Mouse (Mus musculus) layer of hippocampus, adult 8-10 months (tissue): ENCODE data around the gene Spop. TPM values are rescaled to one million over a fixed set of nuclear protein-coding genes. Genes with fewer than 3 reads are reported as not detected.

Experiments used
- DNase-seq, 2 experiments: peaks; one replicate each; pipeline ENCODE4 v3.0.0; 2022; ENCODE audit warnings: low spot score in 2 of 2
- total RNA-seq, 4 experiments: library from RNA; stranded (reverse); gene quantifications; 2 replicates each; pipeline ENCODE4 v1.2.4; 2022

The Spop gene
- total RNA-seq, 4 experiments from 2014 or later: 157 to 180 (median 166) TPM

DNA sequence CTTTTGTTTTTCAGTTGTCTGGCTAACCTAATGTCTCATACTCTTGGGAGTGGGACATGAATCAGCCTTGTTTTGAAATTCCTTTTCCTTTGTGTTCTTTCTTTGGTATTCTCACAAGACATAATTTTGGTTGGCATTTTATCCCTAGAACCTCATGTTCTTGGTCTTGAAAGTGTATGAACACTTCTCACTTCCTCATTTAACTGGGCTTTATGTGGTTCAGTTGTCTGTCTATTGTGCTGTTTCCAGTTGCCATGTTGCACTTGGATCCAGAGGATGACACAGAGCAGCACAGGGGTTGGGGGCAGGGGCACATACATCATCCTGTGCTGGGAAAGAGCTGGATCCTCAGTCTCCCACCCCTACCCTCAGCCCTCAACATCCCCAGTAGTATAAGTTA lies 2.1 kb downstream of the Spop start:
- no peak for DNase-seq

DNA sequence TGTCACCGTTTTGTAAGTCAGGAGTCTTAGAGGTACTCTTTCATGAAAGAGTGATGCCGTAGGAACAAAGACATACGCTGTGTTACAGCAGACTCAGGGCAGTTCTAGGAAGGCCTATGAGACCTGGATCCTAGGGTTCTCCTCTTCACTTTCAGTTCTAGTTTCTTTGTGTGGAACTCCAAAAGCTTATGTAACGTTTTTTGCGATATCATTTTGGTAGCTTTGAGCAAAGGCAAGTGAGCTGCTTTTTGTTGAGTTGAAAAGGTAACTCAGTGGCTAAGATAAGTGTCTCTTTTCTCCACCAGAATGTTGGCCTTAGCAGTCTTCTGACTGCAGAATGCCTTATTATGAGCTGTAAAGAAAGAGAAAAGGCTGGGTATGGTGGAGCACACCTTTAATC lies 3.5 kb downstream of the Spop start:
- no peak for DNase-seq

DNA sequence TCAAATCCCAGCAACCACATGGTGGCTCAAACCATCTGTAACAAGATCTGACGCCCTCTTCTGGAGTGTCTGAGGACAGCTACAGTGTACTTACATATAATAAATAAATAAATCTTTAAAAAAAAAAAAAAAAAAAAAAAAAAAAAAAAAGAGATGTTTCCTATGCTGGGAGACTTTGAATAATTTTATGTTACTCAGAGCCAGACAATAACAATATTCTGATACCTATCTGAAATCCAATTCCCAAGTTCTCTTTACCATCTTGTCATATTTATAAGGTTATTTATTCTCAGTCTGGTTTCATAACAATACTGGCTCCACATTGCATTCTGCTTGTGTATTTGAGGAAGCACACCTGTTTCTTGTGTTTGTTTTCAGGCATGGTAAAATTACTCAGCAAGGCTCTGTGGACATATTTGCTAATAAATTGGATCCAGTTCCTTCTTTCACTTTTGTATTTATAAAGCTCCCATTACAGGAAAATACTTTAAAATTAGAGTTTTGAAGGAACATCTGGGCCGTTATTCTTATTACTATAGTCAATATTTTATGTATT lies 7.1 kb downstream of the Spop start:
- DNase-seq: no peak

DNA sequence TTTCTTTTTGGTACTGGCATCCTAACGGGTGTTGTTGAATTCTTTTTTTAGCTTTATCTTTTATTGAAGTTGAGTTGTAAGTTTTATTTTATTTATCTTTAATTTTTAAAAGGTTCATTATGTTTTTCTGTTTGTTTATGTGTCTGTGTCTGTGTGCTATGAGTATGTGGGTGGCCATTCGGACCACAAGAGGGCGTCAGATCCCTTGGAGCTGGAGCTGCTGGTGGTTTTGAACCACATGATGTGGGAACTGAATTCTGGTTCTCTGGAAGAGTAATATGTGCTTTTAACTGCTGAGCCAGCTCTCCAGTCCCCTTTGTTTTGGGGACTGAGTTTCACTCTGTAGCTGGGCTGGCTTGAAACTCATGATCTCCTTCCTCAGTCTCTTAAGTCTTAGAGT lies 9.6 kb downstream of the Spop start:
- DNase-seq: no peak

DNA sequence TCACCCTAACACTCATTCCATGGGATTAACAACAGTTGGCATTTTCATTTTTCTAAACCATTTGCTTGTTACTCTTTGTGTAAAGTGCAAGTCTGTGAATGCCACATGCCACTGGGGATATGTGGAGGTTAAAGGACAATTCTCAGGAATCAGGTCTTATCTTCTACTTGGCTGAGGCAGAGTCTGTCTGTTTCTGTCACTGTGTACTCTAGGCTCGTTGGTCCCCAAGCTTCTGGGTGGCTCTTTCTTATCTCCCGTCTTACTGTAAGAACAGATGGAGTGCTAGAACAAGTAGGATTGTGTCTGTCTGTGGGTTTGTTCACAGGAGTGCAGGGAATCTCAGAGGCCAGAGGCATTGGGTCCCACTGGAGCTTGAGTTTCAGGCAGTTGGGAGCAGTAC lies 17.5 kb downstream of the Spop start:
- DNase-seq: no peak

DNA sequence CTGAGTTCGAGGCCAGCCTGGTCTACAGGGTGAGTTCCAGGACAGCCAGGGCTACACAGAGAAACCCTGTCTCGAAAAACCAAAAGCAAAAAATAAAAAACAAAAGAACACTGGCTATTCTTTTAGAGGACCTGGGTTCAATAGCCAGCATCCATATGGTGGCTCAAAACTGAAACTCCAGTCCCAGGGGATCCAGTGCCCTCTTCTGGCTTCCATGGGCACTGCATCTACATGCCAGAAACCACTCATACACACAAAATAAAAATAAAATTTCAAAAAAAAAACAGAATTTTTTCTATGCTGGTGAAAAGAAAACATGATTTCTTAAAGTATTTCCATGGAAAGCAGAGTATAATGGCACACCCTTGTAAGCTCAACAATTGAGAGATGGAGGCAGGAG lies 18.3 kb downstream of the Spop start:
- DNase-seq: no peak

DNA sequence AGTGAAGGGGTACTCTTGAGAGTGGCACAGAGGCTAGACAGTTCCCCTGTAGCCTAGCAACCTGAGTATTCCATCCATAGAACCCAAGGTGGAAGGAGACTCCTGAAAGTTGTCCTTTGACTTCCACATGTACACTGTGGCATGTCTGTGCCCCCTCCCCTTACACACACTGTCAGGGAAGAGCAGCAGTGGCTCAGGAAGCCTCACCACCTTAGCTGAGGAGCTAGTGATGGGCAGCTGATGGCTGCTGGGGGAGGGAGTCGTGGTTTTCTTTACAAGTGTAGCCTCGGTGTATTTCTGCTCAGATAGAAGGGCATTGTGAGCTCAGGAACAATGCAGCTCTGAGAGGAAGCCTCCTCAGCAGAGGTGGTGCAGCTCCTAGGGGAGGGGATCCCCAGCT lies 31.5 kb downstream of the Spop start:
- DNase-seq: no peak

DNA sequence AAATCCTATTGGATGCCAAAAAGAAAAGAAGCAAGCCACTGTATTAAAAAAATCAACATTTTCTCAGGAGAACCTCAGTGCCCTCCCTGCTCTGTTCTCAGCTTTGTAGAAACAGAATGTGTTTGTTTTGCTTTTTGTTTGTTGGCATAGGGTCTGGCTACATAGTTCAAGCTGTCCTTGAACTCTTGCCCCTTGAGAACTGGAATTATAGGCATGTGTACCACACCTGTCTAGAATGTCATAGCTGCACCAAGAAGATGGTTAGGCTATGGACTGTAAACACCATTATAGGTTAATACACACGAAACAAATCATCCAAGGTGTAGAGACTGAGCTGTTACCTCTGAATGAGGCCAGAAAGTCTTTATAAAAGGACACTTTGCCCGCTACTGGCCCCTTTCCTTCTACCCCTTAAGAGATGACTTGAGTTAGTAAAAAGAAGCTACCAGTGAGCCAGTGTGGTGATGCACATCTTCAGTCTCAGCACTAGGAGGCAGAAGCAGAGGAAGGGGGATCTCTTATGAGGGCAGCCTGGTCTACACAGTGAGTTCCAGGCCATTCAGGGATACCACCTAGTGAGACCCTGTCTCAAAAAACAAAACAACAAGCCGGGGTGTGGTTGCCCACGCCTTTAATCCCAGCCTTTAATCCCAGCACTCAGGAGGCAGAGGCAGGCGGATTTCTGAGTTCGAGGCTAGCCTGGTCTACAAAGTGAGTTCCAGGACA lies 32.9 kb downstream of the Spop start:
- DNase-seq: no peak

DNA sequence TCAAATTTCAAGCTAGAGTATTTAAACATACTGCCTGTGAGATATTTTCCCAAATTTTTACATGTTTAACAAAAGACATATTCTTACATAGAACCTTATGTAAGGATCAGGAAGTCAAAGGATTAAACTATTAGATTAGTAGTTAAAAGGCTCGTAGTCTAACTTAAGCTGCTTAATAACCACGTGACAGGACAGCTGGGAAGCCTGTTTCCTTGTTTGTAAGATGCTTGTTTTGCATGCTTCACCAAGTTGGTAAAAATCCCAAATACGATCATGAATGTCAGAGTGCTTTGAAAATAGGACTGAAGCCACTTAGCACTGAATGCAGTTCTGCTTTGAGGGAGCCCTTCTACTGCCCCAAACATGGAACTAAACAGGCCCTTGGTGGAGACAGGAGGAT lies 34.5 kb downstream of the Spop start:
- DNase-seq: no peak

DNA sequence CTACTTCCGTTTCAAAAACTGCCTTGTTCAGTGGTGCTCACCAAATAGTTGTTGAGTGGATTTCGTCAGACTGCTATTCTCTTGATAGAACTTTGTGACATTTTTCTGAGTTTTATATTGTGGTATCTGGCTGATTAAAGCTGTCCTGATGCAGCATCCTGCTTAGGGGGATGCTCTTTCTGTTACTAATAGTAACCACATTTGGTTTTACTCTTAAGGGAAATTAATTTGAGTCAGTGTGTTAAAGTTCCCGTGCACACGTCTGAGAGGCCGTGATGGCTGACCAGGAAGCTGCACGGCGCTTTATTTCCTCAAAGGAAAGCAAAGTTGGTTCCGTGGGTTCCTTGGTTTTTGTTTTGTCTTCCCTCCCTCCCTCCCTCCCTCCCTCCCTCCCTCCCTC lies 41.5 kb downstream of the Spop start:
- no peak for DNase-seq

DNA sequence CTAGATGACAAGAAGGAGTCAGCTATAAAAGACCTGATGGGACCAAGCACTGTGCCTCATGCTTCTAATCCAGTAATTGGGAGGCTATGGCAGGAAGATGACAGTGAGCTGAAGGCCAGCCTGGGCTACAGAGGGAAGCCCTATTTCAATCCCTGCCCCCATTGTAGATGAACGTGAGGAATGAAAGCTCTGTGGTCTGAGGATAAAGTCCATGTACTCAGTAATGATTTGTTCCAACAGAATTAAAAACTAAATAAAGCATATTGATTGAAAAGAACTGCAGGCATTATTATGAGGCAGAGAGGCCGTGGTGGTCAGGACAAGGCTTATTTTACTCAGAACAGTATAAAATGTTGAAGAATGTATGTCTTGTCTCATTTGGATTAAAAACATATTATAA lies 47.0 kb downstream of the Spop start:
- no peak for DNase-seq

DNA sequence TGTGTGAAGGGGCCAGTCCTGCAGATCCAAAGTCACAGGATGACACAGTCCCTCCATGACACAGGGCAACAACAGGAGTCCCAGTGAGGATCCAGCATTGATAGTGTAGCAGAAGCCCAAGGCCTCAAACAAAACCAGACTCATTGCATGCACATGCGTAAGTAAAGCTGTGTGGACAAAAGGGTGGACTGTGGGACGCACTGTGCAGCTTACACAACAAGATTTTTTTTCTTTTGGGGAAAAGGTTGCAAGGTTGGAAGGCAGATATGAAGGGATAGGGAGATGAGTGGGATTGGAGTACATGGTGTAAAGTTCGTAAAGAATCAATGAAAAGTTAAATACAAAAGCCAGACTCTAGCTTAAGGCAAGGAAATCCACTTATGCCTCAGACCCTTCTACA lies 48.3 kb downstream of the Spop start:
- no peak for DNase-seq

DNA sequence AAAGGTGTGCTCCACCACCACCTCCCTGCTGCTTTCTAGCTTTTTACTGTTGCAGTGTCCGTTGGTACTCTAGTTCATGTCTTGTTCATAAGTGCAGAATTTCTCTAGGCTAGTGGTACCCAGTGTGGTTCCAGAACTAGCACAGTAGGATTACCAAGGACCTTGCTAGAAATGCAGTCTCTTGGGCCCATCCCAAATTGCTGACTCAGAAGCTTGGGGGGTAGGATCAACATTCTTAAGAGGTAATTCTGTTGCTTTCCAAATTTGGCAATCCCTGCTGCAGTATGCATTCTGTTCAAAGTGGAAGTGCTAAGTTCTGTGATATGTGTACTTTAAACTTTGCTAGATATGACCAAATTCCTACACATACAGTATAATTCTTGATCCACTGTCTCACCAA lies 53.9 kb downstream of the Spop start:
- no peak for DNase-seq

DNA sequence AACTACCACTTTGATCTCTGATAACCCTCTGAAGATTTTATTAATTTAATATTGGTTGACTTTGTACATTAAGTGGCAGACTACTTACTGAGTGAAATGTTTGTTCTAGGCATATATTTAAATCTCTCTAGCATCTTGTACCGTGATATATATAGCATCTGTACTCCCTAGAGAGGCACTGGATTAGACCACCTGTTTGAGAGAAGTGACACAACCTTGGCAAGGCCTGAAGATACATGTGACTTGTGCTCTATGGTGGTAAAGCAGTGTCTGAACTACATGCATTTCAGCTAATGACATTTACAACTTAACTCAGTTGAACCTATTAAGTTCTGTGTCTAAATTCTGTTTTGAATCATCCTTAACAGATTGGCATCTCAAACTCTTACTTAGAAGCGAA lies 59.1 kb downstream of the Spop start:
- no peak for DNase-seq

DNA sequence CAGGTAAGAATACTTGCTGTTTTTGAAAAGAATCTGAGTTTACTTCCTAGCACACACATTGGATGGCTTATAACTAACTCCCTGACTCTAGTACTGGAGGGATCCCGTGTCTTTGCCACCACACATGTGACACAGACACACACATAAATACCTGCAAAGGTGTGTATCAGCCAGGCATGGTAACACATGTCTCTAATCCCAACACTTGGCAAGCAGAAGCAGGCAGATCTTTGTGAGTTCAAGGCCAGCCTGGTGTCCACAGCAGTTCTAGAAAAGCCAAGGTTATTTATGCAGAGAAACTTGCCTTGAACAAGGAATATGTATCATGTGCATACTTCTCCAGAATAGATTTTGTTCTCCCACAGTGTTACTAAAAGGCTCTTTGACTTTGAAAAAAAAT lies 59.6 kb downstream of the Spop start:
- no peak for DNase-seq

DNA sequence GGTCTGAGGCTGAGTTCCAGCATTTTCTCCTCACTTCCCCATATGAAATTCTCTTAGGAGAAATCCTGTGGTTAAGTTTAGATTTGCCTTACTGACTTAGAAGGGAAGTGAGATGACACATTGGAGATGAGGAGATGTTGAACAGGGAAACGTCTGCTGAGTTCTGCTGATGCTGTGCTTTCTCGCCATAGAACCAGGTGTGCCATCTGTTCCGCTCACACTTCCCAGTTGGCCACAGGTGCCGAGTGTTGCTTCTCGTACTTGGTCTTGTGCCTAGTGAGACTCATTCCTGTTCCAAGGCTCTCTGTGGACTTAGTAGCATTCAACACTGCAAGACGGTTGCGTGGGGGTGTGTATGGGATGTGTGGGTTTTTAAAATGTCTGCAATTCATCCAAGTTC lies 62.4 kb downstream of the Spop start:
- peak; percentile 78 to 82 for DNase-seq

DNA sequence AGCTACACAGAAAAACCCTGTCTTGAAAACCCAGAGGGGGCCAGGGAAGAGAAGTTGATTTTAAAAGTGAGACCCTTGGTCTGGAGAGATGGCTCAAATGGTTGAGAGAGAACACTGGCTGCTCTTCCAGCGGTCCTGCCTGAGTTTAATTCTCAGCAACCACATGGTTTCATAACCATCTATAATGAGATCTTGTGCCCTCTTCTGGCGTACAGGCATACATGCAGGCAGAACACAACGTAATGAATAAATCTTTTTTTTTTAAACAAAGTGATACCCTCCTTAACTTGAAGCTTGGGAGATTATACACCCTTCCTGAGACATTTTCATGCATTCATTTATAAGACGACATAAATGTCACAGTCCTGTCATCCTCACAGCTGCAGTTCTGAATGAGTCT lies 65.6 kb downstream of the Spop start:
- no peak for DNase-seq

DNA sequence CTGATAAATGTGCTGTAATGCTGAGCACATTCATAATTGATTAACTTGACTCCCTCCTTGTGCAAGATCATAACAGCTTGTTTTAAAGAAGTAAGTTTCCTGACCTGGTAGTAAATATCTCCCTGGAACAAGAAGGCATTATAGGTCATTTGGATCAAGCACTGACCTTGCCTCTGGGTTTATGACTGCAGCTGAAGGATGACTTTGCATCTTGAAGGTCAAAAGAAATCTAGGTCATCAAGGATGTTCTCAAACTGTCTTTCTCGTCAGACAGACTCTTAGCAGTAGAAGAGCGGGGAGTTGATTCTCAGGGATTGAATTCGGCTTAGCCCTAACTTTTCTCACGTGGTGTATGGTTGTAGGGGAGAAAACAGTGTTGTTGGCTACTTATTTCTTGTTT lies 66.8 kb downstream of the Spop start:
- DNase-seq: no peak

DNA sequence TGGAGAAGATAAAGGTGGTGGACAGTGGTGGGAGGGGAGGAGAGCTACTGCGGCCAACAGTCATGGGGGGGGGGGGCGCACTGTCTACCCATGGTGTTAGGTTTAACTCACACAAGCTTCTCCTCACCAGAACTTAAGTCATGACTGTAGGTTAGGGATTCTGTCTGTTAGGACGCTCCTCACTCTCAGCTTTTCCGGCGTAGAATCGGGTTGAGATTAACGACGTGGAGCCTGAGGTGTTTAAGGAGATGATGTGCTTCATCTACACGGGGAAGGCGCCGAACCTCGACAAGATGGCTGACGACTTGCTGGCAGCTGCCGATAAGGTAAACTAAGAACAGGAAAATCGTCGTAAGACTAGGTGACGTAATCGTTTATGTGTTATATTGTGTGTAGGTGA lies 71.8 kb downstream of the Spop start:
- no peak for DNase-seq

DNA sequence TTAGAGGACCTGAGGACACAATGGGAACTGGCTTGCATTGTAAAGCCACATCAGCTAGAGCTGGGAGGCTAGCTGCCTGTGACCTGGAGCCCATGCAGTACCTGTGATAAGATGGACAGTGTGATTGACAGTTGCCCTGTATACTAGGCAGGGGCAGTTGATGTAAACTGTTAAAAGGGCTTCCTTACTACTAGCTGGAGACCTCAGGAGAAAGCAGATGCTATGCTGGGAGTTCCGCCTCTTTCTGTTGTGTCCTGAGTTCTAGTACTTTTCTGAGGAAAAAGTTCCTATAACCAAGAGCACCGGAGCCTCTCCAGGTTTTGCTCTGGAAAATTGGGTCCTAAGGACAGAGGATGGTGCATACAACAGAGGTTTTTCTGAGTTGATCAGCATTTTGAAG lies 73.4 kb downstream of the Spop start:
- no peak for DNase-seq

DNA sequence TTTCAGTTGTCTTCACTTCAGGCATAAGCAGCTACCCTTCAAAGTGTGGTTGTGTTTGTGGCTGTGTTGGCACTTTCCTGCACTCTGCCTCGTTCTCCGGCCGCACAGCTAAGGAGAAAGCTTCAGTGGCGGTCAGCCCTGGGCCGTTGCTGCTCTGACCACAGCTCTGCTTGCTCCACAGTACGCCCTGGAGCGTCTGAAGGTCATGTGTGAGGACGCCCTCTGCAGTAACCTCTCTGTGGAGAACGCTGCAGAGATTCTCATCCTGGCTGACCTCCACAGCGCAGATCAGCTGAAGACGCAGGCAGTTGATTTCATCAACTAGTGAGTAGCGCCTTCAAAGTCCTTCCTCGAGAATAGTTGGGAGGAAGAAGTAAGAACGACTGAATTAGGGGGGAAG lies 76.2 kb downstream of the Spop start:
- DNase-seq: no peak

DNA sequence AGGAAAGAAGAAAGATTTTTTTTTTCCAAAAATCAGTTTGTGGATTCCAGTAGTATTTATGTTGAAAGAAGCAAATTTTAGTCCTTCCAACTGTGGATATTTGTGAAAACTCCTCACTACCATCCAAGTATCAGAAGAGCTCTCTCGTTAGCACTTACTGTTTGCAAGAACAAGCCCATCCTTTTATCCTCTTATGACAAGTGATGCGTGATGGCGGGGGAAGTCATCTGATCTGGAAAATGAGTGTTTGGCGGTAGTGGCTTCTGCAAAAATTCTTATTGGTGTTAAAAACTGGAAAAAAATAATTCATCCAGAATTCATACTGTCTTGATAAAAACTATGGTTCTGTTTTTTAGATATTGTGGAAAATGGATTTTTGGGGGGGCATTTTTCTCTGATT lies 78.4 kb downstream of the Spop start:
- DNase-seq: no peak

DNA sequence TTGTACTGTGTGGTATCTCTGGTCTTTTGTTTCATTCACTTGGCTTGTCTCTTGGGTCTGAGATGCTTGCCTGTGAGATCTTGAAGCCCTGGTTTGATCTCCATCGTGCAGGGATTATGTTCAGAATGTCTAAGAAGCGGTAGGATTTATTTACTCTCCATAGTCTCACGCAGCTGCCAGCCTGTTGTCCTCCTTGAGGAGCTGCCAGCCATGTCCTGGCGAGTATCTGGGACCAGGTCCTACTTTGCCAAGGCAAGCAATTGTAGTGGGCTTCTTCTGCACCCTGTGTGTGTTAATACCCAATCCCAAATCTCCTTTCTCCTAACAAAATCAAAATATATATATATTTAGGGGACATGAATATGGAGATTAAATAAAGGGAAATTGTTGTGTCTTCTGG lies 79.1 kb downstream of the Spop start:
- DNase-seq: no peak

DNA sequence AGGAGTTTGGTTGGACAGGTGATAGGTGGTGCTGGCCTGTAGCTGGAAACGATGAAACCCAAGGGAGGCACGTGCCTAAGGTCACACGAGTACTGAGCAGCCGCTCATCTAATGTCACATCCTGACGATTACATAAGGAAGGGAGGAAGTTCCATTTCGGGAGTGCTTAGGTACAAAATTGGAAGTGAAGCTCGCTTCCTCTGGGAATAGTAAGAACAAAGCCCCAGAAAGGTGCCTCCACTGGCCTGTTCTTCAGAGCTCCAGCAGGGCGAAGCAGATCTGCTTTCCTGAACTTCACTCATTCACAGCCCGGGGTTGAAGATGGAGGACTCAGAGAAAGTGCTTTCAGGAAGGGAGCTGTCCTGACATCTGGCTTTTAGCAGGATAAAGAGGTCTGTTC lies 80.1 kb downstream of the Spop start:
- DNase-seq: no peak
